In genomic region chr17:78455114-78455513, GRCm38 (mm10) we compare ENCODE assay signal across 8 mouse cellular contexts. TPM values are rescaled to one million over a fixed set of nuclear protein-coding genes. Genes with fewer than 3 reads are reported as not detected.
DNase-seq lines count a peak whose midpoint lies in the region; ATAC-seq and TF ChIP-seq lines count a peak whose summit lies in the region.

No protein-coding gene starts in this region.

- H3ac ChIP-seq in C2C12 (ENCODE audit: control insufficient read depth, insufficient read length, low read depth), result no peak overlapping the region

- H3K27me3 ChIP-seq in C2C12 (ENCODE audit: control insufficient read depth, insufficient read depth, insufficient read length), result no peaks in the 10 kb centered on the region
- no peaks in the 10 kb centered on the region for H3K27me3 ChIP-seq in kidney, embryonic 14.5 days (ENCODE audit: control insufficient read depth, insufficient read depth, low read length)
- no peaks in the 10 kb centered on the region for H3K27me3 ChIP-seq in limb, embryonic 11.5 days (ENCODE audit: control insufficient read depth, insufficient read depth, low read length)
- no peaks in the 10 kb centered on the region for H3K27me3 ChIP-seq in neural tube, embryonic 13.5 days

- no peak overlapping the region for H3K27ac ChIP-seq in kidney, embryonic 14.5 days (ENCODE audit: low read depth, low read length)
- H3K27ac ChIP-seq in limb, embryonic 11.5 days (replicated peaks; ENCODE audit: low read depth, low read length), result no peak overlapping the region
- no peak overlapping the region for H3K27ac ChIP-seq in neural tube, embryonic 13.5 days (replicated peaks)

- peak; percentile 87 for DNase-seq in adipocyte (ENCODE audit: low spot score)
- DNase-seq in gastrocnemius, adult 8-10 months (ENCODE audit: low spot score in 2 of 2), result peak; percentile 60 to 69
- peak; percentile 81 for DNase-seq in limb, embryonic 11.5 days (ENCODE audit: low spot score)
- peak; percentile 67 for DNase-seq in testis, postnatal 14 days (ENCODE audit: low spot score)

- peak; percentile 88 for ATAC-seq in common myeloid progenitor, adult 5-6 weeks (replicated peaks; ENCODE audit: low read depth, poor library complexity, severe bottlenecking)
- ATAC-seq in kidney, embryonic 14.5 days (ENCODE audit: low FRiP score, low TSS enrichment), result peak; percentile 48; the same call in 1 of the 2 replicates
- no peak for ATAC-seq in limb, embryonic 11.5 days (ENCODE audit: insufficient number of reproducible peaks, low FRiP score, low TSS enrichment, low read depth)
- ATAC-seq in neural tube, embryonic 13.5 days (ENCODE audit: low read depth), result peak; percentile 59; the same call in 1 of the 2 replicates

- no peaks in the 10 kb centered on the region for H3K9me3 ChIP-seq in kidney, embryonic 14.5 days (ENCODE audit: control insufficient read depth, low read length)
- no peaks in the 10 kb centered on the region for H3K9me3 ChIP-seq in limb, embryonic 11.5 days (ENCODE audit: control insufficient read depth, low read length)
- no peaks in the 10 kb centered on the region; the same call in 1 of the 2 replicates for H3K9me3 ChIP-seq in neural tube, embryonic 13.5 days

- 40% methylated on average over 11 of the region's 11 CpGs for WGBS in kidney, embryonic 14.5 days
- 42% methylated on average over 11 of the region's 11 CpGs for WGBS in limb, embryonic 11.5 days
- WGBS in neural tube, embryonic 13.5 days, result 37% methylated on average over 11 of the region's 11 CpGs

- H3K4me3 ChIP-seq in C2C12 (ENCODE audit: insufficient read depth, poor library complexity, severe bottlenecking), result no peak overlapping the region
- H3K4me3 ChIP-seq in kidney, embryonic 14.5 days (ENCODE audit: low read length), result no peak overlapping the region
- no peak overlapping the region for H3K4me3 ChIP-seq in limb, embryonic 11.5 days (ENCODE audit: low read depth, low read length)
- H3K4me3 ChIP-seq in neural tube, embryonic 13.5 days, result no peak overlapping the region

- no peaks in the 10 kb centered on the region for H3K4me1 ChIP-seq in kidney, embryonic 14.5 days (ENCODE audit: control insufficient read depth, insufficient read depth, low read length)
- no peaks in the 10 kb centered on the region for H3K4me1 ChIP-seq in limb, embryonic 11.5 days (ENCODE audit: control insufficient read depth, insufficient read depth, low read length)
- no peaks in the 10 kb centered on the region for H3K4me1 ChIP-seq in neural tube, embryonic 13.5 days (replicated peaks)

- no peaks in the 10 kb centered on the region for H3K79me2 ChIP-seq in C2C12 (ENCODE audit: control insufficient read depth, insufficient read depth)

- H3K9ac ChIP-seq in kidney, embryonic 14.5 days (ENCODE audit: low read depth, low read length), result no peak overlapping the region
- no peak overlapping the region for H3K9ac ChIP-seq in limb, embryonic 11.5 days (ENCODE audit: low read length)
- H3K9ac ChIP-seq in neural tube, embryonic 13.5 days, result no peak overlapping the region

- no peak overlapping the region for H3K4me2 ChIP-seq in kidney, embryonic 14.5 days (replicated peaks; ENCODE audit: low read depth, low read length)
- H3K4me2 ChIP-seq in limb, embryonic 11.5 days (ENCODE audit: low read depth, severe bottlenecking), result no peak overlapping the region
- no peak overlapping the region for H3K4me2 ChIP-seq in neural tube, embryonic 13.5 days

- peak; percentile 28 for TF ChIP-seq CTCF in C2C12 (IDR thresholded peaks at IDR 0.05; ENCODE audit: control insufficient read depth, insufficient read depth, insufficient read length)

- no peaks in the 10 kb centered on the region for H3K79me3 ChIP-seq in C2C12 (ENCODE audit: low read depth)

- H3K36me3 ChIP-seq in C2C12 (ENCODE audit: control insufficient read depth, insufficient read depth), result no peaks in the 10 kb centered on the region
- H3K36me3 ChIP-seq in kidney, embryonic 14.5 days (ENCODE audit: control insufficient read depth, insufficient read depth, low read length), result no peaks in the 10 kb centered on the region
- no peaks in the 10 kb centered on the region for H3K36me3 ChIP-seq in limb, embryonic 11.5 days (ENCODE audit: control insufficient read depth, insufficient read depth, low read length)
- H3K36me3 ChIP-seq in neural tube, embryonic 13.5 days, result no peaks in the 10 kb centered on the region

TF ChIP-seq in C2C12, 6 proteins besides CTCF, POLR2A, EP300 and RAD21:
- TF ChIP-seq MYOG (IDR thresholded peaks at IDR 0.05; ENCODE audit: control insufficient read depth, extremely low read depth, insufficient read length), result no peak
- TF ChIP-seq USF1 (IDR thresholded peaks at IDR 0.05; ENCODE audit: low read depth), result no peak
- TF ChIP-seq MAX (IDR thresholded peaks at IDR 0.05), result no peak
- no peak for TF ChIP-seq FOSL1 (IDR thresholded peaks at IDR 0.05; ENCODE audit: insufficient read depth, low read length, poor library complexity, severe bottlenecking)
- no peak for TF ChIP-seq CEBPB (IDR thresholded peaks at IDR 0.05; ENCODE audit: low read depth)
- no peak for TF ChIP-seq MYOD1 (IDR thresholded peaks at IDR 0.05; ENCODE audit: control insufficient read depth, insufficient read length, low read depth)

RNA-seq across cellular contexts. Expression of gene Fez2, which starts 37.2 kb away (rescaled TPM):
- 31.9 TPM for polyA plus RNA-seq in C2C12 (2012; fragmentation: generic; extraction: Trizol)
- total RNA-seq in common myeloid progenitor, adult 5-6 weeks (2017), result 13.0 and 16.3 TPM in 2 replicates
- 10 to 100 TPM; 60.3 to 95.0 (median 77.1) TPM for total RNA-seq in gastrocnemius, adult 8-10 months (2022)
- polyA plus RNA-seq in kidney, embryonic 14.5 days (2014; fragmentation: Nextera tagmentation; extraction: Ambion mirVana), result 30.8 and 42.0 TPM in 2 replicates
- 36.9 and 44.3 TPM in 2 replicates for polyA plus RNA-seq in limb, embryonic 11.5 days (2014; fragmentation: Nextera tagmentation; extraction: Ambion mirVana)
- polyA plus RNA-seq in neural tube, embryonic 13.5 days (2015; fragmentation: Nextera tagmentation; extraction: Ambion mirVana), result 54.9 and 57.3 TPM in 2 replicates

RNA-seq across cellular contexts. Expression of gene Vit, which starts 52.8 kb away (rescaled TPM):
- polyA plus RNA-seq in C2C12 (2012; fragmentation: generic; extraction: Trizol), result not detected
- total RNA-seq in common myeloid progenitor, adult 5-6 weeks (2017), result 2.1 and 2.3 TPM in 2 replicates
- total RNA-seq in gastrocnemius, adult 8-10 months (2022), result 1 to 10 TPM in 2 of 4 experiments, under 1 TPM in 2; 0.65 to 2.8 (median 1.3) TPM
- polyA plus RNA-seq in kidney, embryonic 14.5 days (2014; fragmentation: Nextera tagmentation; extraction: Ambion mirVana), result 0.41 and 0.51 TPM in 2 replicates
- polyA plus RNA-seq in limb, embryonic 11.5 days (2014; fragmentation: Nextera tagmentation; extraction: Ambion mirVana), result not detected in 2 replicates
- polyA plus RNA-seq in neural tube, embryonic 13.5 days (2015; fragmentation: Nextera tagmentation; extraction: Ambion mirVana), result 13.2 and 16.9 TPM in 2 replicates
